13 mouse cellular contexts compared by ENCODE assay signal in the genomic region with DNA sequence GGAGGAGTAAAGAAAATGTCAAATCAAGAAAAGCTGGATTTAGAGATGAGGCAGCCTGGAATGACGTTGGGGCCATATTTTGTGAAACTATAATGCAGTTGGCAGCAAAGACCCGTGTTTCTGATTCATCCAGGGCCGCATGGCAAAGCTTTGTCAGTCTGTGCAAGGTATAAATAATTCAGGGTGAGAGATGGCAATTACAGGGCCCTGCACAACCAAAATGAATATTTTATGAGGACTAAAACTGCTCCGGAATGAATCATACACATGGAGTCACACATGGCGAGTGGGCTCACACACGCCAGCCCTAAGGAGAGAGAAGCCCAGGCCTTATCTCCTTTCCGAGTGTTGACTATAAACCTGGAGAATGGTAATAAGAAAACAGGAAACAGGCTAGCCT.
DNase-seq lines count a peak whose midpoint lies in the region; ATAC-seq lines count a peak whose summit lies in the region.
"Had no signal": no experiment of that assay in that cellular context is flagged by ENCODE, and none has a peak within 500 bp of the region (broad histone marks: within the 10 kb centered on the region; RNA-seq: fewer than 3 reads in every experiment).

No protein-coding gene starts in this region.

- no peaks in the 10 kb centered on the region for H3K9me3 ChIP-seq in hindbrain, embryonic 12.5 days (replicated peaks)
- no peaks in the 10 kb centered on the region for H3K9me3 ChIP-seq in midbrain, embryonic 12.5 days

- DNase-seq in layer of hippocampus, adult 9-11 months, result peak; percentile 15
- no peak for DNase-seq in layer of hippocampus, postnatal 14 days (ENCODE audit: low spot score in 2 of 2)
- DNase-seq in retina, embryonic 14.5 days (ENCODE audit: low spot score), result peak; percentile 59
- DNase-seq in c-Kit-positive CD71-positive TER-119-positive erythroid progenitor cells, embryonic 14.5 days (ENCODE audit: low spot score), result no peak
- no peak for DNase-seq in heart, postnatal 14 days
- DNase-seq: cerebellum, adult 2 months; gastrocnemius, postnatal 10 days; kidney, adult 18-20 months; kidney, postnatal 4 days; lung, embryonic 14.5 days; right cerebral cortex, postnatal 14 days had no signal

- peaks cover 91% of the 10 kb centered on the region for H3K4me1 ChIP-seq in hindbrain, embryonic 12.5 days
- H3K4me1 ChIP-seq in midbrain, embryonic 12.5 days, result peaks cover 69% of the 10 kb centered on the region

- no peak overlapping the region for H3K9ac ChIP-seq in hindbrain, embryonic 12.5 days
- H3K9ac ChIP-seq in midbrain, embryonic 12.5 days (replicated peaks), result no peak overlapping the region
- H3K9ac ChIP-seq: lung, embryonic 14.5 days had no signal

- 57% methylated on average over 7 of the region's 7 CpGs for WGBS in hindbrain, embryonic 12.5 days
- WGBS in midbrain, embryonic 12.5 days, result 57% methylated on average over 7 of the region's 7 CpGs

- peak overlapping the region; percentile 76 for H3K27ac ChIP-seq in hindbrain, embryonic 12.5 days
- peak overlapping the region; percentile 77 for H3K27ac ChIP-seq in midbrain, embryonic 12.5 days (replicated peaks)

- intact Hi-C loops in heart, postnatal 14 days (cut with DNase I), result loop anchor here (5.0 kb wide), 2 partner anchors 52 to 758 kb away; no protein-coding TSS in a partner anchor

- H3K4me3 ChIP-seq in hindbrain, embryonic 12.5 days, result no peak overlapping the region
- H3K4me3 ChIP-seq in midbrain, embryonic 12.5 days, result no peak overlapping the region

- ATAC-seq in hindbrain, embryonic 12.5 days (ENCODE audit: low FRiP score), result no peak
- ATAC-seq in midbrain, embryonic 12.5 days (ENCODE audit: low FRiP score, low read depth), result no peak

- no peak overlapping the region for H3K4me2 ChIP-seq in hindbrain, embryonic 12.5 days (replicated peaks)
- H3K4me2 ChIP-seq in midbrain, embryonic 12.5 days (replicated peaks), result no peak overlapping the region
- H3K4me2 ChIP-seq: lung, embryonic 14.5 days had no signal

- H3K27me3 ChIP-seq in hindbrain, embryonic 12.5 days, result no peaks in the 10 kb centered on the region
- 0 out of 2 replicates have a peak, but pooled peaks cover 7% of the 10 kb centered on the region for H3K27me3 ChIP-seq in midbrain, embryonic 12.5 days

- H3K36me3 ChIP-seq in hindbrain, embryonic 12.5 days, result no peaks in the 10 kb centered on the region
- no peaks in the 10 kb centered on the region for H3K36me3 ChIP-seq in midbrain, embryonic 12.5 days

Comparison
In these comparisons a context has a peak if more than half of its experiments do, and no peak if none do; other contexts are left out.
1. DNase-seq: peak in layer of hippocampus, adult 9-11 months (single experiment) and retina, embryonic 14.5 days (single experiment); none in layer of hippocampus, postnatal 14 days (0 of 2), c-Kit-positive CD71-positive TER-119-positive erythroid progenitor cells, embryonic 14.5 days (single experiment) and heart, postnatal 14 days (0 of 2).